Mouse (Mus musculus): ENCODE results near the gene Dnm3.
A peak's percentile ranks its signal among the peaks of the same experiment; 100 is the strongest.

Gene Dnm3

GRCm38 (mm10) chr1:162210529-162210928 is 267.3 kb downstream of the Dnm3 start:
- DNase-seq (ENCODE audit: low spot score in 2 of 2) = no peak

GRCm38 (mm10) chr1:162209487-162210149 is 268.2 kb downstream of the Dnm3 start:
- DNase-seq (ENCODE audit: low spot score in 2 of 2) = no peak

- DNase-seq (ENCODE audit: low spot score in 2 of 2) = no peak
Measured at GRCm38 (mm10) chr1:162209010-162209409, 268.8 kb downstream of the Dnm3 start.

GRCm38 (mm10) chr1:162207708-162208043 is 270.2 kb downstream of the Dnm3 start:
- no peak for DNase-seq (ENCODE audit: low spot score in 2 of 2)

- no peak for DNase-seq (ENCODE audit: low spot score in 2 of 2)
Measured at GRCm38 (mm10) chr1:162206998-162207707, 270.7 kb downstream of the Dnm3 start.

GRCm38 (mm10) chr1:162202465-162203348 is 275.1 kb downstream of the Dnm3 start:
- DNase-seq (ENCODE audit: low spot score in 2 of 2) = no peak

- DNase-seq (ENCODE audit: low spot score in 2 of 2) = no peak
Measured at GRCm38 (mm10) chr1:162200446-162200845, 277.4 kb downstream of the Dnm3 start.

- DNase-seq (ENCODE audit: low spot score in 2 of 2) = no peak
Measured at GRCm38 (mm10) chr1:162196812-162197680, 280.8 kb downstream of the Dnm3 start.

GRCm38 (mm10) chr1:162188744-162189143 is 289.1 kb downstream of the Dnm3 start:
- DNase-seq (ENCODE audit: low spot score in 2 of 2) = no peak

- no peak for DNase-seq (ENCODE audit: low spot score in 2 of 2)
Measured at GRCm38 (mm10) chr1:162187352-162188120, 290.3 kb downstream of the Dnm3 start.

- DNase-seq (ENCODE audit: low spot score in 2 of 2) = no peak
Measured at GRCm38 (mm10) chr1:162186470-162187351, 291.1 kb downstream of the Dnm3 start.

- DNase-seq (ENCODE audit: low spot score in 2 of 2) = peak in 1 of 2 experiments; percentile 34
Measured at GRCm38 (mm10) chr1:162184003-162184748, 293.7 kb downstream of the Dnm3 start.

GRCm38 (mm10) chr1:162183438-162183837 is 294.4 kb downstream of the Dnm3 start:
- DNase-seq (ENCODE audit: low spot score in 2 of 2) = no peak

- no peak for DNase-seq (ENCODE audit: low spot score in 2 of 2)
Measured at GRCm38 (mm10) chr1:162181187-162181975, 296.5 kb downstream of the Dnm3 start.

- DNase-seq (ENCODE audit: low spot score in 2 of 2) = no peak
Measured at GRCm38 (mm10) chr1:162180451-162180850, 297.4 kb downstream of the Dnm3 start.

- no peak for DNase-seq (ENCODE audit: low spot score in 2 of 2)
Measured at GRCm38 (mm10) chr1:162179401-162179800, 298.4 kb downstream of the Dnm3 start.

- no peak for DNase-seq (ENCODE audit: low spot score in 2 of 2)
Measured at GRCm38 (mm10) chr1:162172806-162173205, 305.0 kb downstream of the Dnm3 start.
